Mouse (Mus musculus) lung, postnatal 10 days (tissue): ENCODE measurements at regions not wholly inside any gene's neighbourhood (a gene's known extent, or its start where the extent isn't known, plus 50 kb on each side); places are given as distances from the start of the nearest gene placed in this dataset.
A peak's percentile ranks its signal among the peaks of the same experiment; 100 is the strongest.

Experiments
- DNase-seq: peaks from one replicate; pipeline ENCODE4 v3.0.0; 2021

GRCm38 (mm10) chr3:143147471-143147870 lies 265.7 kb upstream of the Pkn2 start:
- DNase-seq, result no peak

- DNase-seq, result no peak
These were observed 257.1 kb upstream of the Pkn2 start for GRCm38 (mm10) chr3:143138952-143139351.

GRCm38 (mm10) chr3:143134528-143134927 lies 252.7 kb upstream of the Pkn2 start:
- DNase-seq, result no peak

GRCm38 (mm10) chr3:143107733-143108291 lies 226.0 kb upstream of the Pkn2 start:
- no peak for DNase-seq

GRCm38 (mm10) chr3:143104734-143105133 lies 222.9 kb upstream of the Pkn2 start:
- DNase-seq, result no peak

GRCm38 (mm10) chr3:143103333-143103732 lies 221.5 kb upstream of the Pkn2 start:
- DNase-seq, result peak; percentile 68

GRCm38 (mm10) chr3:143100810-143101645 lies 219.2 kb upstream of the Pkn2 start:
- DNase-seq, result peak; percentile 27

GRCm38 (mm10) chr3:143100203-143100602 lies 218.4 kb upstream of the Pkn2 start:
- no peak for DNase-seq

GRCm38 (mm10) chr3:143092206-143092605 lies 210.4 kb upstream of the Pkn2 start:
- DNase-seq, result no peak

- peak; percentile 39 for DNase-seq
These were observed 209.1 kb upstream of the Pkn2 start for GRCm38 (mm10) chr3:143090886-143091285.

GRCm38 (mm10) chr3:143090316-143090715 lies 208.5 kb upstream of the Pkn2 start:
- no peak for DNase-seq

GRCm38 (mm10) chr3:143087786-143088185 lies 206.0 kb upstream of the Pkn2 start:
- no peak for DNase-seq

GRCm38 (mm10) chr3:143078310-143078709 lies 196.5 kb upstream of the Pkn2 start:
- peak; percentile 72 for DNase-seq

- DNase-seq, result peak; percentile 55
These were observed 190.1 kb upstream of the Pkn2 start for GRCm38 (mm10) chr3:143071839-143072373.

GRCm38 (mm10) chr3:143054858-143055257 lies 173.1 kb upstream of the Pkn2 start:
- no peak for DNase-seq

- DNase-seq, result peak; percentile 72
These were observed 171.6 kb upstream of the Pkn2 start for GRCm38 (mm10) chr3:143053286-143053993.

- peak; percentile 51 for DNase-seq
These were observed 158.9 kb upstream of the Pkn2 start for GRCm38 (mm10) chr3:143040666-143041065.

GRCm38 (mm10) chr3:143036108-143036507 lies 154.3 kb upstream of the Pkn2 start:
- no peak for DNase-seq

GRCm38 (mm10) chr3:143034588-143034987 lies 152.8 kb upstream of the Pkn2 start:
- no peak for DNase-seq

- no peak for DNase-seq
These were observed 140.7 kb upstream of the Pkn2 start for GRCm38 (mm10) chr3:143022486-143022885.

- no peak for DNase-seq
These were observed 139.5 kb upstream of the Pkn2 start for GRCm38 (mm10) chr3:143021159-143021871.

- no peak for DNase-seq
These were observed 135.7 kb upstream of the Pkn2 start for GRCm38 (mm10) chr3:143017480-143017879.

- DNase-seq, result no peak
These were observed 135.0 kb upstream of the Pkn2 start for GRCm38 (mm10) chr3:143016758-143017157.
